Mouse (Mus musculus) monocyte, adult 5-6 weeks (primary cell): ENCODE data around the gene Gm20823. TPM values are rescaled to one million over a fixed set of nuclear protein-coding genes. Genes with fewer than 3 reads are reported as not detected.
"Not testable (repeated sequence)": the region's sequence is repeated elsewhere in the genome, so short reads cannot be mapped to it uniquely, and the experiment has no call there.

Experiments
- ATAC-seq: fragments of 153-309, 156-312 bp; replicated peaks from 2 replicates; pipeline ENCODE4 v1.8.0; 2017; ENCODE audit warnings: mild to moderate bottlenecking; ENCODE audit not compliant: low TSS enrichment, insufficient number of reproducible peaks, severe bottlenecking, poor library complexity, low FRiP score
- total RNA-seq: library from RNA; stranded (forward); fragments of 200-1000, 200-491, 200-594 nt; gene quantifications from 3 replicates; pipeline ENCODE4 v1.2.3, GENCODE M21; 2017

Gene Gm20823
- not detected in 3 replicates for total RNA-seq

DNA sequence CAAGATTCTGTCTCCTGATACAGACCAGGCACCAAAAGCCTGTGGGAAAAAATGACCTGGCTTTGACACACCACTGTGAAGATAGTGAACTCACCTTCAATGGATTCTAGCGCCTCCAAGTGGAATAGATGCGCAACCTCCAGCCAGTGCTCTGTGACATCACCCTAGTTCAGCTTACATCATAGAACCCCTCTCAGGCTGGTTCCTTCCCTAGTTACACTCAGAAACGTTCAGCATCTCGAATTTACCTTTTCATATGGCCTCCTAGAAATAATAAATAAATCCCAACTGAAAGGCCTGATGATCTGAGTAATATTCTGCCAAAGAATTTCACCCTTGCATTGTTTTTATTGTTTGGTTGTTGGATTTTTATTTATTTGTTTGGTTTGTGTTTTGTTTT is at the start of gene Gm20823:
TSS of gene Gm20823 (minus strand) at position 101 of the 400 bp plus-strand sequence.
- ATAC-seq: not testable (repeated sequence)
